Mouse (Mus musculus) liver, postnatal 0 days (tissue): Measurements from ENCODE around the gene Fxyd3. TPM values are rescaled to one million over a fixed set of nuclear protein-coding genes. Genes with fewer than 3 reads are reported as not detected.

Experiments
- ATAC-seq: fragments of 200-750 bp; cut with Nextera tagmentation; 2 replicates; pipeline ENCODE4 v1.8.0; 2017; ENCODE audit warnings: mild to moderate bottlenecking, moderate library complexity
- DNase-seq: peaks from one replicate; pipeline ENCODE4 v3.0.0-alpha.2; 2016
- H3K27ac ChIP-seq: fragments of 300-500 bp; sonication (generic); 2 replicates; pipeline ENCODE4 v1.5.1; 2014; ENCODE audit warnings: antibody characterized with exemption, moderate library complexity, mild to moderate bottlenecking, low read depth
- H3K27me3 ChIP-seq: fragments of 300-500 bp; sonication (generic); 2 replicates; pipeline ENCODE4 v1.6.1; 2014; ENCODE audit warnings: low read length, control low read depth, mixed read lengths; ENCODE audit not compliant: insufficient read depth
- H3K36me3 ChIP-seq: fragments of 300-500 bp; sonication (generic); replicated peaks from 2 replicates; pipeline ENCODE4 v1.6.1; 2014; ENCODE audit warnings: mild to moderate bottlenecking, control low read depth, low read length, moderate library complexity, mixed read lengths; ENCODE audit not compliant: insufficient read depth
- H3K4me1 ChIP-seq: fragments of 300-500 bp; sonication (generic); 2 replicates; pipeline ENCODE4 v1.6.1; 2014; ENCODE audit warnings: antibody characterized with exemption, mild to moderate bottlenecking, control low read depth; ENCODE audit not compliant: insufficient read depth
- H3K4me2 ChIP-seq: fragments of 300-500 bp; sonication (generic); 2 replicates; pipeline ENCODE4 v1.6.1; 2014; ENCODE audit warnings: low read depth, mild to moderate bottlenecking, low read length, moderate library complexity, mixed read lengths
- H3K4me3 ChIP-seq: fragments of 300-500 bp; sonication (generic); 2 replicates; pipeline ENCODE4 v1.5.1; 2014; ENCODE audit warnings: low read depth, low read length
- H3K9ac ChIP-seq: fragments of 300-500 bp; sonication (generic); replicated peaks from 2 replicates; pipeline ENCODE4 v1.6.1; 2014; ENCODE audit warnings: mild to moderate bottlenecking, moderate library complexity
- H3K9me3 ChIP-seq: fragments of 300-500 bp; sonication (generic); 2 replicates; pipeline ENCODE4 v1.6.1; 2016; ENCODE audit warnings: mild to moderate bottlenecking, control low read depth, low read length, mixed read lengths
- CTCF ChIP-seq: sonication (generic); IDR thresholded peaks from 2 replicates; pipeline ENCODE4 v1.5.1; 2016; ENCODE audit warnings: antibody characterized with exemption, low read depth
- EP300 ChIP-seq: IDR thresholded peaks from 2 replicates; pipeline ENCODE4 v1.6.1; 2016; ENCODE audit warnings: antibody characterized with exemption, low read depth, mild to moderate bottlenecking
- WGBS: fragments of 180-500 bp; shearing (Covaris S2); extraction: QIAGEN DNeasy Blood & Tissue Kit; methylation state at CpG from one replicate; pipeline ENCODE4 v1.1.7; 2014; ENCODE audit not compliant: insufficient replicate concordance; 5-methylcytosine and 5-hydroxymethylcytosine counted together
- polyA plus RNA-seq: library from polyadenylated mRNA; unstranded; fragments of >200 nt; fragmentation: Nextera tagmentation; extraction: Ambion mirVana; gene quantifications from 2 replicates; pipeline ENCODE4 v1.2.1, GENCODE M21; 2015

Gene Fxyd3
- polyA plus RNA-seq, 1 experiment from 2014 or later: 3.4 TPM

DNA sequence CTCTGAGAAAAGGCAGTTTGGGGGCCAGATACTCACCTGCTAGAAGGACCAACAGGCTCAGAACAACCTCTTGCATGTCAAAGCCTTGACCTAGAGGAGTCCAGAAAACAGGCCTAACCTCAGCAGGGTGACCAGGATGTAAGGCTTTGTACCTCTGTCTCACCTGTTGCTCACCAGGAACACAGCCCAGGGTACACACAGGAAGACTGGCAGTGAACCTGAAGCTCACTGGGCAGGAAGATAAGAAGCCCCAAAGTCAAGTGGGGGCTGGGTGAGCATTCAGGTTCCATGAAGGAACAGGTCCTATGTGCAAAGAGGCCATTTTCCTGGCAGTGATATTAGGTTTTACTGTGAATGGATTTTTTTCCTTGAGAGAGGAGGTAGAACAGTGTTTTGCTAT, 3.0 kb downstream of the Fxyd3 start:
- Histone ChIP-seq H3K4me3 (no peak overlapping the region), H3K4me1 (no peaks in the 10 kb centered on the region), H3K36me3 (no peaks in the 10 kb centered on the region), H3K27me3 (no peaks in the 10 kb centered on the region), H3K27ac (no peak overlapping the region), H3K4me2 (no peak overlapping the region), H3K9ac (no peak overlapping the region), H3K9me3 (no peaks in the 10 kb centered on the region)
- TF ChIP-seq CTCF (no peak), EP300 (no peak)
- ATAC-seq (no peak), DNase-seq (no peak)

DNA sequence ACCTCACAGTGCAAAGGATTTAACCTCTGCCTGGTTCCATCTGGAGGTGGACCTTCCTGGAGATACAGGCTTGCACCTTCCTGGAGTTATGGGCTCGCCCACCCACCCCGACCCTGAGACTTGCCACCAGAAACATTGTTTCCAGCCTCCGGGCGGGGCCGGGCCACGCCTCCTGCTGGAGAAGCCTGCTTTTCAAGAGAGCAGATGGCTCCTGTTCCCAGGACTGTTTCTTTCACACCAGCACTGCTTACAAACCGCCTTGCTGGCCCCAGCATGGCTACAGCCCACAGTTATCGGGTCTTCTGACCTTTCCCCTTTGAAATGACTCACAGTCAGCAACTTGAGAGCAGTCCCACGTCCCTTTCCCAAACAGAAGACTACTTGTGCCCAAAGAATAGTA, 4.2 kb downstream of the Fxyd3 start:
- Histone ChIP-seq H3K9me3 (no peaks in the 10 kb centered on the region), H3K4me1 (no peaks in the 10 kb centered on the region), H3K4me3 (no peak overlapping the region), H3K9ac (no peak overlapping the region), H3K4me2 (no peak overlapping the region), H3K36me3 (no peaks in the 10 kb centered on the region), H3K27me3 (no peaks in the 10 kb centered on the region), H3K27ac (no peak overlapping the region)
- no peak for DNase-seq
- TF ChIP-seq CTCF (no peak), EP300 (no peak)
- no peak for ATAC-seq
- WGBS: 61% methylated on average over 9 of the region's 9 CpGs

GRCm38 (mm10) chr7:31070324-31070723, 6.2 kb downstream of the Fxyd3 start:
- no peak overlapping the region for H3K4me3 ChIP-seq
- no peaks in the 10 kb centered on the region for H3K4me1 ChIP-seq
- no peak for ATAC-seq
- no peak for DNase-seq
- 76% methylated on average over 6 of the region's 6 CpGs for WGBS
- TF ChIP-seq CTCF (no peak), EP300 (no peak)
- H3K9me3 ChIP-seq: no peaks in the 10 kb centered on the region
- H3K9ac ChIP-seq: no peak overlapping the region
- no peak overlapping the region for H3K4me2 ChIP-seq
- H3K27me3 ChIP-seq: no peaks in the 10 kb centered on the region
- no peaks in the 10 kb centered on the region for H3K36me3 ChIP-seq
- no peak overlapping the region for H3K27ac ChIP-seq

DNA sequence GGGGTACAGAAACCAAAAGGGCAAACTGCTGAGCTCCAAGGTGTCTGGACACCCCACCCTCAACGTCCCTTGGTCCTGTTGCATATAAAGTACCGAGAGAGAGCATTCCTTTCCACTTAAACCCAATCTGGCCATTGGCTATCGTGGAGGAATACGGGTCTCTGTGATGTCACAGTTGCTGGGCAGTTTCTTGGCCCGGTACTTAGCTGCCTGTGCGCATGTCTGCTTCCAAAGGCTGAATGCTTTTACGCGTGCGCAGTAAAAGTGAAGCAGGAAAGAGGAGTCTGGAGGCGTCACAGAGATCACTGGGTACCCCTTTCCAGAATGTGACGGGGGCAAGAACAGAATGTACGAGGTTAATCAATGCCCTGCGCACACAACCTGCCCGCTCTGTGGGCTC, 7.0 kb downstream of the Fxyd3 start:
- H3K9me3 ChIP-seq: no peaks in the 10 kb centered on the region
- H3K4me2 ChIP-seq: no peak overlapping the region
- no peak overlapping the region for H3K4me3 ChIP-seq
- no peaks in the 10 kb centered on the region for H3K36me3 ChIP-seq
- H3K9ac ChIP-seq: no peak overlapping the region
- no peaks in the 10 kb centered on the region for H3K27me3 ChIP-seq
- DNase-seq: no peak
- H3K4me1 ChIP-seq: no peaks in the 10 kb centered on the region
- ATAC-seq: no peak
- 81% methylated on average over 14 of the region's 14 CpGs for WGBS
- H3K27ac ChIP-seq: no peak overlapping the region
- TF ChIP-seq EP300 (no peak), CTCF (no peak)

- H3K4me2 ChIP-seq: no peak overlapping the region
- H3K9me3 ChIP-seq: no peaks in the 10 kb centered on the region
- no peak overlapping the region for H3K27ac ChIP-seq
- H3K9ac ChIP-seq: no peak overlapping the region
- H3K27me3 ChIP-seq: no peaks in the 10 kb centered on the region
- ATAC-seq: no peak
- TF ChIP-seq CTCF: no peak
- no peak for TF ChIP-seq EP300
- no peak for DNase-seq
- no peak overlapping the region for H3K4me3 ChIP-seq
- no peaks in the 10 kb centered on the region for H3K4me1 ChIP-seq
- H3K36me3 ChIP-seq: no peaks in the 10 kb centered on the region
- 43% methylated on average over 5 of the region's 5 CpGs for WGBS
These were observed 8.7 kb downstream of the Fxyd3 start for GRCm38 (mm10) chr7:31067836-31068235.

- Histone ChIP-seq H3K9me3 (no peaks in the 10 kb centered on the region), H3K4me3 (no peak overlapping the region), H3K4me2 (no peak overlapping the region), H3K27me3 (no peaks in the 10 kb centered on the region), H3K9ac (no peak overlapping the region), H3K27ac (no peak overlapping the region), H3K36me3 (no peaks in the 10 kb centered on the region), H3K4me1 (no peaks in the 10 kb centered on the region)
- 76% methylated on average over 12 of the region's 12 CpGs for WGBS
- DNase-seq (no peak), ATAC-seq (no peak)
- TF ChIP-seq CTCF (no peak), EP300 (no peak)
These were observed 13.4 kb downstream of the Fxyd3 start for GRCm38 (mm10) chr7:31063074-31063560.

- H3K4me1 ChIP-seq: no peaks in the 10 kb centered on the region
- no peak for ATAC-seq
- H3K27me3 ChIP-seq: no peaks in the 10 kb centered on the region
- no peaks in the 10 kb centered on the region for H3K36me3 ChIP-seq
- H3K27ac ChIP-seq: no peak overlapping the region
- 80% methylated on average over 7 of the region's 7 CpGs for WGBS
- no peak for TF ChIP-seq CTCF
- no peak overlapping the region for H3K4me2 ChIP-seq
- no peak overlapping the region for H3K9ac ChIP-seq
- no peaks in the 10 kb centered on the region for H3K9me3 ChIP-seq
- DNase-seq: no peak
- no peak overlapping the region for H3K4me3 ChIP-seq
These were observed 15.9 kb downstream of the Fxyd3 start for GRCm38 (mm10) chr7:31060621-31061010.
